Mouse (Mus musculus): ENCODE results near the gene Tmem219. TPM values are rescaled to one million over a fixed set of nuclear protein-coding genes. Genes with fewer than 3 reads are reported as not detected.

Tmem219 gene
- total RNA-seq, 2 experiments from 2014 or later, result 9.1 to 9.3 TPM

GRCm38 (mm10) chr7:126869780-126870519 is 52.8 kb downstream of the Tmem219 start:
- DNase-seq, result no peak
- intact Hi-C loops (cut with DNase I), result no loop called here

DNA sequence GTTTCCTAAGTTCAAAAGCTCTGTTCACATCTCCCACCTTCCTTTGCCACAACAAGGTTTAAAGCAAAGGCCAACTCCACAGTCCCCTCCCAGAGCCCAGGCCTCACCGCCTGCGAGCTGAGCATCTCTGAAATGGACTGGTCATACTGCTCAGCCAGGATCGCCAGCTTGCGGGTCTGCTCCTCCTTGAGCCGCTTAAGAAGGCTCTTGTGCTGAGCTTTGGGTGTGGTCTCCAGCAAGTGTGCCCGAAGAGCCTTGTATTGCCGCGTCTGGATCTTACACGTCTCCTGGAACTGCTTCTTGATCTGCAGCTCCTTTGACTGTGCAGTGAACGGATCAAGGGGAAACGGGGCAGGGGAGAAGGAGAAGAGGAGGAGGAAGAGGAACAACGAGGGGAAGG is 54.7 kb downstream of the Tmem219 start:
- intact Hi-C loops (cut with DNase I), result no loop called here
- no peak for DNase-seq

DNA sequence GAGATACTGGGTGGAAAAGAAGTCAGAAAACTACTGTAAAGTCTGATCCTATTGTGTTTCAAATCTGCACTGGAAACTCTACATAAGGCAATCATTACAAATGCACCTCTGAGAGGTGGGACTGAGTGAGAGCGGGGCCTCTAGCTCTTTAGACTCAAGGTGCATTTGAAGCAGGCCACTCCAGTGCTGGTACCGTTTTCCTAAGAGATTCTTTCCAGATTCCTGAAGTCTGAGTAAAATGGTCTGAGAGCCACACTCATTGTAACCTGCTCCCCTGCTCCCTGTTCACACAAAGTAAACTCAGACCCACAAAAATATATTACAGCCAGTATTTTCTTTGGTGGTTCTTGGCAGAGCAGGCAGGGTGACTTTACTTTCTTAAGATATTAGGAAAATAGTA is 55.2 kb downstream of the Tmem219 start:
- DNase-seq, result no peak
- intact Hi-C loops (cut with DNase I), result no loop called here

DNA sequence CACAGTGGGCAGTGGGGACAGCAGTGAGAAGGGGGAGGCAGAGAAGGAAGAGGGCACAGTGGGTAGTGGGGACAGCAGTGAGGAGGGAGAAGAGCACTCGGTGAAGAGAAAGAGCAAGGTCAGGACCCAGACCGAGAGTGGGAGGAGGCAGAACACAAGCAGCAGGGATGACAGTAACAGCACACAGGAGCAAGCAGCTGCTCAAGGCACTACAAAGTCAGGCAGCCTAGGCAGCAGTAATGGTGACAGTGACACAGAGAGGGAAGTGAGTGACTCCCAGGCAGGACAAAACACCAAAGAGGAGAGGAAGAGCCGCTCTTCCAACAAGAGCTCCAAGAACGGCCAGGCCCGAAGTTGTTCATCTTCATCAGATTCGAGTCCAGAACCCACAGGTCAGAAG is 58.9 kb downstream of the Tmem219 start:
- DNase-seq, result no peak
- intact Hi-C loops (cut with DNase I), result loop anchor here (2.0 to 5.0 kb wide), 2 partner anchors 21 to 41 kb away; partner anchors contain the start of gene Taok2

- intact Hi-C loops (cut with DNase I), result loop anchor here (2.0 to 5.0 kb wide), 2 partner anchors 23 to 40 kb away; partner anchors contain the start of gene Taok2
- peak; percentile 89 to 91 for DNase-seq
Measured at GRCm38 (mm10) chr7:126862147-126862784, 60.5 kb downstream of the Tmem219 start, which contains the start of gene Ino80e. TSS of gene Ino80e (minus strand) at chr7:126862377.

DNA sequence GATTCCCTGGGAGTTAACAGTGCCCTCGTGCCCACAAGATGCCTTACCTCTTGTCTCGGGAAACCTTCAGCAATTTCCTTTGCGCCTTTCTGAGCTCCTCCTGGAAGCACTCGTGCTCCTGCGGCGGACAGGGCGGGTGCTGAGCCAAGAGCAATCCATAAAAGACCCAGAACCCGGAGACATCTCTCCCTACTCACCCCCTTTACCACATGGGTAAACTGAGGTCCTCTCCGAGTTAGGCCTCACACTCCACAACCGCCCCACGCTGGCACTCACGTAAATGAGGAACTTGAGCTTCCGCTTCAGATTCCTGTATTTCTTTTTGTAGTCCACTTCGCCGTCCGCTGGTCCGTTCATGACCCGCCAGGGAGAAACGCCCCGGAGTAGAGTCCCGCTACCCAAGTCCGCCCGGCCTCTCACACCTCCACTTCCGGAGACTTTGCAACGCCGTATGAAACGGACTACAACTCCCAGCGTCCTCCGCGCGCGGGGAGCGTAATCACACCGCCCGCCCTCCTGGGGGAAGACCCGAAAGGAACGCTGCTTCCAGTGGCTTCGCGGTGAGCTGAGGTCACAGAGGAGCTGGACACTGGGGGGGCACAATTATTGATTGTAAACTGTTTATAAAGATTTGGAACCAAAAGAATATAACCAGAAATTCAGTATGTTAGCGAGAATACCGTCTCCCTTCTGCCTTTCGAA is 61.1 kb downstream of the Tmem219 start, which contains the start of gene Hirip3:
TSS of gene Hirip3 (plus strand) at position 544 of the 702 bp plus-strand sequence.
- intact Hi-C loops (cut with DNase I), result loop anchor here (2.0 to 5.0 kb wide), 2 partner anchors 23 to 39 kb away; partner anchors contain the start of gene Taok2
- peak; percentile 91 to 93 for DNase-seq

GRCm38 (mm10) chr7:126860987-126861386 is 61.7 kb downstream of the Tmem219 start:
- peak in 1 of 2 experiments; percentile 6 for DNase-seq
- intact Hi-C loops (cut with DNase I), result loop anchor here (5.0 kb wide), 1 partner anchor 39 kb away; no protein-coding TSS in a partner anchor

- DNase-seq, result no peak
- intact Hi-C loops (cut with DNase I), result no loop called here
Measured at GRCm38 (mm10) chr7:126856741-126857420, 65.8 kb downstream of the Tmem219 start.

GRCm38 (mm10) chr7:126855641-126856040 is 67.1 kb downstream of the Tmem219 start:
- intact Hi-C loops (cut with DNase I), result no loop called here
- DNase-seq, result no peak

DNA sequence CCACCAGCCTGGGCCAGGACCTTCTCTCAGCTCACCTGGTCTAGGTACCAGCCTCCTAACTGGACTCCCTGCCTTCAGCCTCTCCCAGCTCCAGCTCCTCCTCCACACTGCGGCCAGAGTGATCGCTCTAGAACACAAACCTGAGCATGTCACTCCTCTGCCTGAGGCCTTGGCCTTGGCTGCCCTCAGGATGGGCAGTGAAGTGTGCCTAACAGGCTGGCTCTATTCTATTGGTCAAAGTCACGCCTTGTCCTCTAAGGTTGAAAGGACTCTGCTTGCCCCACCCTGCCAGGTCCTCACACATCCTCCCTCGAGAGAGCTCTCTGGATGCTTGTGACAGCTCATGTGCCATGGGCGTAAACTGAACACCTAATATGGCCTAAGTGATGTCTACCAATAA is 69.3 kb downstream of the Tmem219 start:
- DNase-seq, result peak in 1 of 2 experiments; percentile 7

DNA sequence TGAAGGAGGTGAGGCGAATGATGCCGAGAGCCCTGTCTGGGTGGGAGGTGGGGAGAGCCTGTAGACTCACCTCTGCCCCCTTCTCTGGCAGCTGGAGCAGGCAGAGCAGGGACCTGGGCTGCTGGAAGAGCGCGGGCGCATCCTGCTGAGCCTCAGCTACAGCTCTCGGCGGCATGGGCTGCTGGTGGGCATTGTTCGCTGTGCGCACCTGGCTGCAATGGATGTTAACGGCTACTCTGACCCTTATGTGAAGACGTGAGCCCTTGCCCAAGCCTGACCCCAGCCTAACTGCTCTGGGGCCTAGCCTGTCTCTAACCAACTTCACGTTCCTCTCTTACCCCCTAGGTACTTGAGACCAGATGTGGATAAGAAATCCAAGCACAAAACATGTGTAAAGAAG is 71.5 kb downstream of the Tmem219 start:
- DNase-seq, result peak in 1 of 2 experiments; percentile 9
- intact Hi-C loops (cut with DNase I), result no loop called here

More for the DNA sequence above, 69.3 kb downstream of the Tmem219 start:
- intact Hi-C loops (cut with DNase I), result no loop called here

GRCm38 (mm10) chr7:126850161-126850560 is 72.6 kb downstream of the Tmem219 start:
- DNase-seq, result peak in 1 of 2 experiments; percentile 10
- intact Hi-C loops (cut with DNase I), result no loop called here

DNA sequence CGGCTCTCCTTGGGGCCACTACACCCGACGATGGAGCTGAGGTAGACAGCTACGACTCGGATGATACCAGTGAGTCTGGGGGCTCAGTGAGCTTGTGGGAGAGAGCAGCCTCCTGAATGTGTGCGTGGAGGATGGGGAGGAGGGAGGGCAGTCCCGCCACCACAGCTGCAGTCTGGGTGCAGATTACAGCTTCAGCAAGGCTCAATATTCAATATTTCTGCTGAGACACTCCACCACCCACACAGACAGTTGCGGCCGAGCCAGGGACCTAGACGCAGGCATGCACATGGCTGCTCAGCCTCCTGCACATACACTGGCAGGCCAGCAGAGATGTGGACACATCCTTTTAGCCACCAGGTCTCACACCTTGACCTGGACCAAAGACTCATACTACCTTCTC is 73.9 kb downstream of the Tmem219 start:
- DNase-seq, result peak in 1 of 2 experiments; percentile 12
- intact Hi-C loops (cut with DNase I), result no loop called here

DNA sequence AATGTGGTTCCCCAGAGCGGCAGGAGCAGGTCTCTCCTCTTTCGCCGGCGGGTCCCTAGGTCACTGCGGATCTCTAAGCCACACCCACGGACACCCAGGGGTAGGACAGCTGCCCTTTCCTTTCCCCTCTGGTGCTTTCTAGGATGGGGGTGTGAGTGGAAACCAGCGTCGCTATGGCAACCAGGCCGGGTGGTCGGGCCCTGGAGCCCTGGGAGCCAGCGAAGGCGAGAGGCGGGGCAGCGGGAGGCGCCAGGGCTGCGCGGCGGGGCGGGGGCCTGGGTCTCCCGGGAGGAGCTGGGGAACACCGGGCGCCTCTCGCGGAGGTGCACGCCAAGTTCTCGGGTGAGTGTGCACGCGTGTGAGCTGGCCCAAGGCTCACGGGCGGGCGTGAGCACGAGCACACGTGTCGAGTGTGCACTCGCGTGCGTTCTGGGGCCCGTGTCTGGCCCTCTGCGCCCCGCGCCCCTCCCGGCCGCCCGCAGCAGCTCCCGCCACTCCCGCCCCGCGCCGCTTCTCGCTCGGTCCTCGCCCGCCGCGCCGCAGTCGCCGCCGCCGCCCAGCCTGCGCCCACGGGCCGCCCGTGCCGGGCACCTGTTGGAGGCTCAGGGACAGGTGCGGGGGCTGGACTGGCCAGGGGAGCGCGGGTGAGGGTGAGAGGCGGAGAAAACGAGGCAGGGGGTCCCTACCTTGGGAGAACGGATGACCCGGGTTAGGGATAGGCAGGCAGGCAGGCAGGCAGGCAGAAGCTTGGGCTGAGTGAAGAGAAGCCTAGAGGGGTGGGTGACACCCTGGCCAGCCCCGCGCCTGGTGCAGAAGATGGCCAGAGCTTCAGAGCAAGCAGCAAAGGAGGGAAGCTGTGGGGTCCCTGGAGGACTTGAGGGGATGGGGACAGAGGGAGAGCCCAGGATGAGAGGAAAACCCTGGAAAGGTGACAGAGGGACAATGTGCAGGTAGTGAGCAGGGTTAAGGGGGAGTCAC is 75.0 kb downstream of the Tmem219 start:
- intact Hi-C loops (cut with DNase I), result no loop called here
- DNase-seq, result peak in 1 of 2 experiments; percentile 13

- peak in 1 of 2 experiments; percentile 6 for DNase-seq
- intact Hi-C loops (cut with DNase I), result no loop called here
Measured at GRCm38 (mm10) chr7:126847116-126847420, 75.6 kb downstream of the Tmem219 start, which contains the start of gene Doc2a. TSS of gene Doc2a (plus strand) at chr7:126847416.

DNA sequence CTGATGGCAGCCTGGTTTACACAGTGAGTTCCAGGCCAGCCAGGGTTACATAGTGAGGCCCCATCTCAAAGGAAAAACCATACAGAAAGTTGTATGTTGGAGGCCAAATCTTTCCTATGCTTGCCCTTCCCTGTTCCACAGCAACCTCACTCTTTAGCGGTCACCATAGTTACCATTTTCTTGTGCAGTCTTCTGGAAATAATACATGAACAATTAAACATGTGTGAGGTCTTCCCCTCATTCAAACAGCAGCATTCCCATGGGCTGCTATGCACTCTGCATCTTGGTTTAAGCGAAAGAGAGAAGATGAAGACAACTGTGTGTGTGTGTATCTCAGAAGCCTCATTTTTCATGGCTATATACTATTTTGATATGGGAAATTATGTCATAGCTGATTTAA is 77.2 kb downstream of the Tmem219 start:
- intact Hi-C loops (cut with DNase I), result no loop called here
- no peak for DNase-seq

DNA sequence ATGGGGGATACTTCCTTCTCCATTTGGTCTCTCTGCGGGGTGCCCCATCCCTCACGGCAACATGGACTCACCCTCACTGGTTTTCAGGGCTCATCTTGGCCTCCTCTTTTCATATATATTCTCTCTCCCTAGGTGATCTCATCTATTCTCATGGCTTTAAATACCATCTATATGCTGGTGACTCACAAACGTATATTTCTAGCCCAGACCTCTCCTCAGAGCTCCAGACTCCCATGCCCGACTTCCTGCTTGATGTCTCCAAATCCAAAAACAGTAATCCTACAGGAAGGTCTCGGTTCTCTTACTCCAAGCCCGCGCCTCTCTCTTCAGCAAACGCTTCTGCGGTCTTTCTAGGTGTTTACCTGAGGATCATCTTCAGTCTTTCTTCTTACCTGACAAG is 79.4 kb downstream of the Tmem219 start:
- intact Hi-C loops (cut with DNase I), result no loop called here
- no peak for DNase-seq

Data from gastrocnemius, postnatal 36 days (tissue).